Mouse (Mus musculus): ENCODE data around the gene Srrd. TPM values are rescaled to one million over a fixed set of nuclear protein-coding genes. Genes with fewer than 3 reads are reported as not detected.

The Srrd gene
- polyA plus RNA-seq, 1 experiment, result 26.3 TPM

DNA sequence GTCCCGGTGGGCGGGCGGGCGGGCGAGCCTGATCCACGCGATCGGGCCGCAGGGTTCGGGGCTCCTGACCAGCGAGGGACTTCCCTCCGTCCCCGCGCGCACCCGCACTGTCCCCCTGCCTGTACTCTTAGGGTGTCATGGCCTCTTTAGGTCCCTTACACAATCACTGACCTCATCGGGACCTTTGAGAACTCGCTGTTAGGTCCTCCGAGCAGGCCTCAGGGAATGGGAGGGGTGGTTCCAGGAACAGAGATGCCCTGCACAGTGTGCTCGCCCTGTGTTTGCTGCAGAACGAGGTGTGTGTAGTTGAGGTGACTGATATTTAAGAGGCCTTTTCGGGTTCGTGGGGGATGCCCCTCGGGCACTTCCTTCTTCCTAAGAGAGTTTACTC is 360 bp upstream of the Srrd start:
- peak overlapping the region; percentile 96 for H3K4me3 ChIP-seq (replicated peaks)
- H3K9me3 ChIP-seq, result no peaks in the 10 kb centered on the region
- no peaks in the 10 kb centered on the region for H3K27me3 ChIP-seq (replicated peaks)
- peaks cover 74% of the 10 kb centered on the region for H3K36me3 ChIP-seq (replicated peaks; ENCODE audit: low read length)
- peaks cover 82% of the 10 kb centered on the region for H3K4me1 ChIP-seq
- TF ChIP-seq GATA1 (IDR thresholded peaks at IDR 0.05; ENCODE audit: borderline replicate concordance, low read length) (no peak), FLI1 (IDR thresholded peaks at IDR 0.05; ENCODE audit: low read length) (no peak)

DNA sequence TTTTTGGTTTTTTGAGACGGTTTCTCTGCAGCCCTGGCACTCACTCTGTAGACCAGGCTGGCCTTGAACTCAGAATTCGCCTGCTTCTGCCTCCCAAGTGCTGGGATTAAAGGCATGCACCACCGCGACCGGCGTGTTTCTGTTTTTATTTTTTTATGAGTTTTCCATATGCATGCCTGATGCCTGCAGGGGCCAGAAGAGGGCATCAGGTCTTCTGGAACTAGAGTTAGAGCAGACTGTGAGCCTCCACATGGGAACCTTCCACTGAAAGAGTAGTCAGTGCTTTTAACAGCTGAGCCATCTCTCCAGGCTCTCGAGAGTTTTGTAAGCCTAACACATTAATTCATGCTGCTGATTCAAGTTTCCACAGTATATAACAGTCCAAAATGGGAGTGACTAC is 3.6 kb downstream of the Srrd start:
- peaks cover 56% of the 10 kb centered on the region for H3K4me1 ChIP-seq
- H3K27me3 ChIP-seq (replicated peaks), result no peaks in the 10 kb centered on the region
- TF ChIP-seq FLI1 (IDR thresholded peaks at IDR 0.05; ENCODE audit: low read length), result no peak
- H3K4me3 ChIP-seq (replicated peaks), result no peak overlapping the region
- peaks cover 75% of the 10 kb centered on the region for H3K36me3 ChIP-seq (replicated peaks; ENCODE audit: low read length)
- peaks cover 13% of the 10 kb centered on the region for H3K9me3 ChIP-seq

DNA sequence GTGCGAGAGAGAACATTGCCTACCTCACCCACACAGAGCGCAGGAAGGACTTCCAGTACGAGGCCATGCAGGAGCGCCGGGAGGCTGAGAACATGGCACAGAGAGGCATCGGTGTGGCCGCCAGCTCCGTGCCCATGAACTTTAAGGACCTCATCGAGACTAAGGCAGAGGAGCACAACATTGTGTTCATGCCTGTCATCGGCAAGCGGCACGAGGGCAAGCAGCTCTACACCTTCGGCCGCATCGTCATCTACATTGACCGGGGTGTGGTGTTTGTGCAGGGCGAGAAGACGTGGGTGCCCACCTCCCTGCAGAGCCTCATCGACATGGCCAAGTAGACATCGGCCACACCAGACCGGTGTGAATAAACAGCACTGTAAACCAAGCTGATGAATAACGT is 5.8 kb downstream of the Srrd start:
- Histone ChIP-seq H3K4me3 (replicated peaks) (peak overlapping the region; percentile 40), H3K9me3 (peaks cover 13% of the 10 kb centered on the region), H3K27me3 (replicated peaks) (no peaks in the 10 kb centered on the region), H3K4me1 (peaks cover 57% of the 10 kb centered on the region), H3K36me3 (replicated peaks; ENCODE audit: low read length) (peaks cover 95% of the 10 kb centered on the region)
- TF ChIP-seq FLI1 (IDR thresholded peaks at IDR 0.05; ENCODE audit: low read length) (no peak), GATA1 (IDR thresholded peaks at IDR 0.05; ENCODE audit: borderline replicate concordance, low read length) (no peak)

DNA sequence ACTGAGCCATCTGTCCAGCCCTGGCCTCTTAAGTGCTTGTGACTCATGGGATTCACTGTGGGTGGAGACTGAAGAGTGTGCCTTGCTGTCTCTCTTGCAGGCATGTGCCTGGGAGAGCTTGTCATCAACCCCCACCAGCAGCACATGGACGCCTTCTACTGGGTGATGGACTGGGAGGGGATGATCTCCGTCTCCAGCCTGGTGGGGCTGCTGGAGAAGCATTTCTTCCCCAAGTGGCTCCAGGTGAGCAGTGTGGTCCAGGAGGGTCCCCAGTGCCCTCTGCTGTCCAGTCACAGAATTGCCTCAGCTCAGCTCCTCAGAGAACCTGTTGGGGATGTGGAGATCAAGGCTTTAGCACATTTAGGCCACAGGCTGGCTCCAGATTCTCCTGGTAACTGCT is 7.4 kb downstream of the Srrd start:
- TF ChIP-seq FLI1 (IDR thresholded peaks at IDR 0.05; ENCODE audit: low read length) (no peak), GATA1 (IDR thresholded peaks at IDR 0.05; ENCODE audit: borderline replicate concordance, low read length) (no peak)
- Histone ChIP-seq H3K36me3 (replicated peaks; ENCODE audit: low read length) (peaks cover 99% of the 10 kb centered on the region), H3K4me3 (replicated peaks) (no peak overlapping the region), H3K4me1 (peaks cover 45% of the 10 kb centered on the region), H3K9me3 (peaks cover 13% of the 10 kb centered on the region), H3K27me3 (replicated peaks) (no peaks in the 10 kb centered on the region)

DNA sequence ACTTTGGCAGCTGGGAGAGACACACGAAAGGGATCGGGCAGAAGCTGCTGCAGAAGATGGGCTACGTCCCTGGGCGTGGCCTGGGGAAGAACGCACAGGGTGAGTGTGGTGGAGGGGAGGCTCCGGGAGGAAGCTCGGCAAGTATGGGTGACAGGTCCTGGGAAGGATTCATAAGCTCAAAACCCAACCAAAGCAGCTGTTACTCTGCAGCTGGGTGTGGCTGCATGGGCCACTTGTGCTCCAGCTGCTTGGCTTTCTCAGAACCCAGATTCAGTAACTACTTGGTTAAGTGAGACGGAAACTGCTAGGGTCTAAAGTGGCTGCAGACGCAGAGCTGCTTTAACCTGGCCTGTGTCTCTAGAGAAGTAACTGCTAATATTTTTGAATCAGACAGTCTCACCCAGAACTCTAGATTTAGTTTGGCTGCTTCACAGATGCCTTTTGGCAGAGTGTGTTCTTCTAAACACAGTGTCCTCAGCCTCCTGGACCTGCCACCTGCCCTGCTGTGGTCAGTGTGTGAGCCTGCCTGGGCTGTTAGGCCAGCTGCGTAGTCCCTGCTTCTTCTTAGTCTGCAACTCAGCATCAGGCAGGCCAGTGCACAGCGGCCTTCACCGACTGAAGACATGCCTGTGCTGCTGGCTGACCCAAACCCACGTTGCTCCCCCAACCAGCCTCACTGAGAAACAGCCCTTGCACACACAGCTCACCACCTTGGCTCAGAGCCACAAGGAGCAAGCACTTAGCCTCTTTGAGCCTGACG is 12.9 kb downstream of the Srrd start:
- H3K27me3 ChIP-seq (replicated peaks), result no peaks in the 10 kb centered on the region
- H3K4me3 ChIP-seq (replicated peaks), result no peak overlapping the region
- H3K4me1 ChIP-seq, result peaks cover 54% of the 10 kb centered on the region
- TF ChIP-seq FLI1 (IDR thresholded peaks at IDR 0.05; ENCODE audit: low read length), result no peak
- no peak for TF ChIP-seq GATA1 (IDR thresholded peaks at IDR 0.05; ENCODE audit: borderline replicate concordance, low read length)
- H3K36me3 ChIP-seq (replicated peaks; ENCODE audit: low read length), result peaks cover 79% of the 10 kb centered on the region
- no peaks in the 10 kb centered on the region for H3K9me3 ChIP-seq

DNA sequence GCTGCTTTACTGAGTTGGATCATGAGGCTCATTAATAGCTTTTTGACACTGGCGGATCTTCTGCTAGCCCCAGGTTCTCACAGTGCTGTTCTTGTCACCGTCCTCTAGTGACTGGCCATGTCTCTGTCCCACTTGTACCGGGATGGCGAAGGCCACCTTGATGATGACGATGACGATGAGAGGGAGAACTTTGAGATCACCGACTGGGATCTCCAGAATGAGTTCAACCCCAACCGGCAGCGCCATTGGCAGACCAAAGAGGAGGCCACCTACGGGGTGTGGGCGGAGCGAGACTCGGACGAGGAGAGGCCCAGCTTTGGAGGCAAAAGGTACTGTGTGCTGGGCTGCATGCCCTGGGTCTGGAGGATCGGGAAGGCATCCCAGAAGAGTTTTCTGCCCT is 15.0 kb downstream of the Srrd start:
- TF ChIP-seq GATA1 (IDR thresholded peaks at IDR 0.05; ENCODE audit: borderline replicate concordance, low read length), result no peak
- TF ChIP-seq FLI1 (IDR thresholded peaks at IDR 0.05; ENCODE audit: low read length), result no peak
- H3K27me3 ChIP-seq (replicated peaks), result no peaks in the 10 kb centered on the region
- no peak overlapping the region for H3K4me3 ChIP-seq (replicated peaks)
- peaks cover 58% of the 10 kb centered on the region for H3K36me3 ChIP-seq (replicated peaks; ENCODE audit: low read length)
- H3K4me1 ChIP-seq, result peaks cover 45% of the 10 kb centered on the region
- H3K9me3 ChIP-seq, result no peaks in the 10 kb centered on the region

DNA sequence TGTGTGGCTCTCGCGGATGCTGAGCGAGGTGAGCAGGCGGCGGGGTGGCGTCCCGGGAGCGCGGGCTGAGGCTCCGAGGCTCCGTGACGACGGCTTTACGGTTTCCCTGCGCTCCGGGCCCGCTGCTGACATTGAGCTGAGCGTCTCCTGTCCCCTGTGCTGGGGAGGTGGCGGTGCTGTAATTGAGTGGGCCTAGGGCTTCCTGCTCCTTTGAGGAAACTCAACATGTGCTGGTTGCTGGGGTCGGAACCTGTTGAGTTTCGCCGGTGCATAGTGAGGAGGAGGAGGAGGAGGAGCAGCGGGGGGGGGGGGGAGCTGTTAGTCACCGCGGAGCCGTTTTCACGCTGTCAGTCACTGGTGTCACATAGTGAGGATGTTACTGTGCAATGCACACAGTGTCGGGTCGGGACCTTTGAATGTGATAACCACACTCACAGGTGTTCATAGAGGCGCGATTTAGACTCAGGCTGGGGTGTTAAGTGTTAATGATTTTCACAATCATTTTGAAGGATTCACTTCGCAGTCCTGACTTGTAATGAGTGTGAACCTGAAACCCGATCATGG is 16.3 kb downstream of the Srrd start:
- TF ChIP-seq GATA1 (IDR thresholded peaks at IDR 0.05; ENCODE audit: borderline replicate concordance, low read length) (no peak), FLI1 (IDR thresholded peaks at IDR 0.05; ENCODE audit: low read length) (no peak)
- H3K4me3 ChIP-seq (replicated peaks), result peak overlapping the region; percentile 99
- peaks cover 45% of the 10 kb centered on the region for H3K36me3 ChIP-seq (replicated peaks; ENCODE audit: low read length)
- no peaks in the 10 kb centered on the region for H3K27me3 ChIP-seq (replicated peaks)
- peaks cover 42% of the 10 kb centered on the region for H3K4me1 ChIP-seq
- H3K9me3 ChIP-seq, result no peaks in the 10 kb centered on the region

DNA sequence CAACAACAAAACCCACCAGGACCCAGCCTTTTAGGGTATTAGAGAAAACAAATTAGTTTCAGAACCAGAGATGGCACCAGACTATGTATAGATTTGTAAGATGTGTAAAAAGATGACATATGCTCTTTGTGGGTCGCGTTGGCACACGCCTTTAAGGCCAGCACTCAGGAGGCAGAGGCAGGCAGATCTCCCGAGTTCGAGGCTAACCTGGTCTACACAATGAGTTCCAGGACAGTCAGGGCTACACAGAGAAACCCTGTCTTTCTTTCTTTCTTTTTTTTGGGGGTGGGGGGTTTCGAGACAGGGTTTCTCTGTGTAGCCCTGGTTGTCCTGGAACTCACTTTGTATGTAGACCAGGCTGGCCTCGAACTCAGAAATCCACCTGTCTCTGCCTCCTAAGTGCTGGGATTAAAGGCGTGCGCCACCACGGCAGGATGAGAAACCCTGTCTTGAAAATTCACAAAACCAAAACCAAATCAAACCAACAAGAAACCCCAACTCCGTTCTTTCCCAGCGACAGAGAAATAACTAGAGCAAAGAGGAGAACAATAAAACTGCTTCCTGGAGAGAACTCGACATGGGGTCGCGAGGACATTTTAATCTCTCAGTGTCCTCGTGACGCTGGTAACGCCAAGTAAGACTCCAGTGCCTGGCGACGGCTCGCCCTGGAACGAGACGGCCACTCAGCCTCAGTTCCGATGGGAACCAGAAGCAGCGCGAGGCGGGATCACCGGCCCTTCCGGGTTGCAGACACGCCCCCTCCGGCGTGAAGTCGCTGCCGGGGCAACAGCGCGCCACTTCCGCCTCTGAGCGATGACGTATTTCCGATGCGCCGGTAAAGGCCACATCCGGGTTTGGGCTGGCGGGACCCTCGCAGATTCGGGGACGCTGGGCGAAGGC is 17.0 kb downstream of the Srrd start, which contains the start of gene Tfip11:
Tfip11 (plus strand) TSS at position 813 of the 900 bp plus-strand sequence.
- no peak for TF ChIP-seq GATA1 (IDR thresholded peaks at IDR 0.05; ENCODE audit: borderline replicate concordance, low read length)
- TF ChIP-seq FLI1 (IDR thresholded peaks at IDR 0.05; ENCODE audit: low read length), result peak; percentile 93
- Histone ChIP-seq H3K4me1 (peaks cover 41% of the 10 kb centered on the region), H3K4me3 (replicated peaks) (peak within 1 kb of the TSS; percentile 99), H3K27me3 (replicated peaks) (no peaks in the 10 kb centered on the region), H3K36me3 (replicated peaks; ENCODE audit: low read length) (peaks cover 37% of the 10 kb centered on the region), H3K9me3 (no peaks in the 10 kb centered on the region)

DNA sequence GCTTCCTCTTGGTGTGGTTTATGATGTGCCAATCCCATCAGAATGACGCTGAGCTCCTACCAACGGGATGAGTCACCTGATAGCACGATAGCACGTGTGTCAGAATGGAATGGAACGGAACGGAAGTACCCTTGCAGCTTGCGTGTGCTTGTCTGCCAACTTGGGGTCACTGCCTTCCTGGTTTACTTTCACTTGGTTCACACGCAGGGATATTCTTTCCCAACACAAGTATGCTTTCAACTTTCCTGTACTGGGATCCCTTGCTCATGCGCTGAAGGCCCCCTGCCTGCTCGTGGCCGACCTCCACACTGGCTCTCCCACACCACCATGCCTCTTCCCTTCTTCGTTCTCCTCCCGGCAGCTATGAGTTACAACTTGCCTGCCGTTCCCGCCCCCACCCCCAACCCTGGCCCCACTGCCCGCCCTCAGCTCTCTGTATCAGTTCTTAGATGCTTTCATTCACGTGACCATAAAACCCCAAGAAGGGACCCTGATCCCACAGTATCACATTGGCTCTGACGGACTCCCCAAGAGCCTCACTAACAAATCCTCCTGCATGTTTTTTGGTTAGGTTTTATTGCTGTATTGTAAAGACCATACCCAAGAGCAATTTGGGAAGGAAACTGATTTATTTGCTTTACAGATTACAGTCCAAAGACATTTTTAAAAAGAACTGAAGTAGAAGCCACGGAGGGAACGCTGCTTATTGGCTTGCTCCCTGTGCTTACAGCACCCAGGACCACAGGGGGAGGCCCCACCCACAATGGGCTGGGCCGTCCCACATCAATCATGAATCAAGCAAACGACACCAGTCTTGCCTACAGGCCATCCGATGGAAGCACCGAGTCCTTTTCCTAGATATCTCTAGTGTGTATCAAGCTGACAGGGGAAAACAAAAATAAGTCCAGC is 17.9 kb downstream of the Srrd start:
- H3K36me3 ChIP-seq (replicated peaks; ENCODE audit: low read length), result peaks cover 28% of the 10 kb centered on the region
- H3K4me3 ChIP-seq (replicated peaks), result peak overlapping the region; percentile 99
- TF ChIP-seq FLI1 (IDR thresholded peaks at IDR 0.05; ENCODE audit: low read length) (no peak), GATA1 (IDR thresholded peaks at IDR 0.05; ENCODE audit: borderline replicate concordance, low read length) (no peak)
- no peaks in the 10 kb centered on the region for H3K27me3 ChIP-seq (replicated peaks)
- no peaks in the 10 kb centered on the region for H3K9me3 ChIP-seq
- peaks cover 47% of the 10 kb centered on the region for H3K4me1 ChIP-seq

Measured in megakaryocyte, embryonic 14.5 days (primary cell).